Mouse (Mus musculus): ENCODE data around the gene Rgs3. TPM values are rescaled to one million over a fixed set of nuclear protein-coding genes. Genes with fewer than 3 reads are reported as not detected.
A peak's percentile ranks its signal among the peaks of the same experiment; 100 is the strongest.

The Rgs3 gene
- total RNA-seq, 2 experiments from 2014 or later, result 38.9 to 42.2 TPM

GRCm38 (mm10) chr4:62731531-62732063, 171.9 kb downstream of the Rgs3 start:
- intact Hi-C loops (cut with DNase I), result loop anchor here (2.0 kb wide), 1 partner anchor 33 kb away; no protein-coding TSS in a partner anchor
- DNase-seq, result peak in 1 of 2 experiments; percentile 51

GRCm38 (mm10) chr4:62732096-62732495, 172.4 kb downstream of the Rgs3 start:
- intact Hi-C loops (cut with DNase I), result no loop called here
- DNase-seq, result no peak

- intact Hi-C loops (cut with DNase I), result no loop called here
- DNase-seq, result peak in 1 of 2 experiments; percentile 68
Measured at GRCm38 (mm10) chr4:62732840-62733239, 173.2 kb downstream of the Rgs3 start.

GRCm38 (mm10) chr4:62733938-62734337, 174.3 kb downstream of the Rgs3 start:
- intact Hi-C loops (cut with DNase I), result no loop called here
- DNase-seq, result no peak

GRCm38 (mm10) chr4:62735291-62735690, 175.6 kb downstream of the Rgs3 start:
- peak in 1 of 2 experiments; percentile 8 for DNase-seq
- intact Hi-C loops (cut with DNase I), result no loop called here

- intact Hi-C loops (cut with DNase I), result loop anchor here (2.0 kb wide), 1 partner anchor 25 kb away; no protein-coding TSS in a partner anchor
- no peak for DNase-seq
Measured at GRCm38 (mm10) chr4:62735878-62736277, 176.2 kb downstream of the Rgs3 start.

- intact Hi-C loops (cut with DNase I), result loop anchor here (2.0 kb wide), 1 partner anchor 24 kb away; no protein-coding TSS in a partner anchor
- peak; percentile 57 to 68 for DNase-seq
Measured at GRCm38 (mm10) chr4:62736421-62736820, 176.8 kb downstream of the Rgs3 start.

- DNase-seq, result no peak
- intact Hi-C loops (cut with DNase I), result loop anchor here (2.0 kb wide), 1 partner anchor 24 kb away; no protein-coding TSS in a partner anchor
Measured at GRCm38 (mm10) chr4:62736904-62737303, 177.3 kb downstream of the Rgs3 start.

- peak; percentile 70 to 77 for DNase-seq
- intact Hi-C loops (cut with DNase I), result loop anchor here (2.0 kb wide), 1 partner anchor 23 kb away; no protein-coding TSS in a partner anchor
Measured at GRCm38 (mm10) chr4:62737983-62738695, 178.5 kb downstream of the Rgs3 start.

GRCm38 (mm10) chr4:62738996-62739395, 179.3 kb downstream of the Rgs3 start:
- intact Hi-C loops (cut with DNase I), result no loop called here
- no peak for DNase-seq

GRCm38 (mm10) chr4:62739591-62739990, 179.9 kb downstream of the Rgs3 start:
- no peak for DNase-seq
- intact Hi-C loops (cut with DNase I), result no loop called here

- intact Hi-C loops (cut with DNase I), result loop anchor here (2.0 kb wide), 1 partner anchor 14 kb away; no protein-coding TSS in a partner anchor
- no peak for DNase-seq
Measured at GRCm38 (mm10) chr4:62740282-62741054, 180.8 kb downstream of the Rgs3 start.

- no peak for DNase-seq
- intact Hi-C loops (cut with DNase I), result loop anchor here (2.0 kb wide), 1 partner anchor 14 kb away; no protein-coding TSS in a partner anchor
Measured at GRCm38 (mm10) chr4:62741055-62741453, 181.4 kb downstream of the Rgs3 start.

- intact Hi-C loops (cut with DNase I), result loop anchor here (2.0 kb wide), 1 partner anchor 13 kb away; no protein-coding TSS in a partner anchor
Measured at GRCm38 (mm10) chr4:62741601-62742000, 182.0 kb downstream of the Rgs3 start.

GRCm38 (mm10) chr4:62742885-62743760, 183.5 kb downstream of the Rgs3 start:
- intact Hi-C loops (cut with DNase I), result no loop called here
- DNase-seq, result no peak

More at GRCm38 (mm10) chr4:62741601-62742000, 182.0 kb downstream of the Rgs3 start:
- DNase-seq, result no peak

GRCm38 (mm10) chr4:62744534-62744956, 184.9 kb downstream of the Rgs3 start:
- no peak for DNase-seq
- intact Hi-C loops (cut with DNase I), result no loop called here

GRCm38 (mm10) chr4:62744985-62745638, 185.5 kb downstream of the Rgs3 start:
- DNase-seq, result no peak
- intact Hi-C loops (cut with DNase I), result no loop called here

Measured in heart, postnatal 14 days (tissue).